Mouse (Mus musculus): Measurements from ENCODE around the gene Foxn3. TPM values are rescaled to one million over a fixed set of nuclear protein-coding genes. Genes with fewer than 3 reads are reported as not detected.

The Foxn3 gene
- total and polyA plus RNA-seq, 3 experiments: 9.7 to 26.8 (median 11.0) TPM

DNA sequence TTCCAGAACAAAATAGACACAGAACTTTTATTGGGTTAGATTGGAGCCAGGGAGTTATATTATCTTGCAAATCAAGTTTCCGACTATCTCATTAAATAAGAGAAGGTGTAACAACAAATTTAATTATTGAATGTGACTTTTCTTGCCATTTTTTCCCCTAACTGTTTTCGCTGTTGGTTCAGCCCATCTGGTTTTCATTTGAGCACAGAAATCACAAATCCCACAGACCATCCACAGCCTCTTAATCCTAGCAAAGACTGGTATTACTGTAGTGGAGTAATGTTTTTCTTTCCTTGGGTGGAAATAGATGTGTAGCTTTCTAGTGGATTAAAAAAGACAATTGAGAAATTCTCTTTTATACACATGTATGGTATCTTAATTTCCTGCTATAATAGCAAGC, 40.0 kb upstream of the Foxn3 start:
- dilution Hi-C loops (cut with MboI; ENCODE audit: extremely low pct_ligation_motif_present, extremely low pct_unique_long_range_greater_than_20kb, low sequenced_read_pairs) (no loop called here), in situ Hi-C loops (cut with MboI; ENCODE audit: low pct_ligation_motif_present, low pct_unique_long_range_greater_than_20kb, low sequenced_read_pairs) (no loop called here)
- H3K9ac ChIP-seq (ENCODE audit: insufficient read depth, low read depth): no peak overlapping the region
- TF ChIP-seq TBP (conservative IDR thresholded peaks at IDR 0.05; ENCODE audit: low read depth, low read length): no peak
- no peak for TF ChIP-seq MAX (IDR thresholded peaks at IDR 0.05; ENCODE audit: low read length)
- no peak for TF ChIP-seq MXI1 (IDR thresholded peaks at IDR 0.05; ENCODE audit: low read depth, low read length)
- TF ChIP-seq RCOR1 (conservative IDR thresholded peaks at IDR 0.05; ENCODE audit: low read depth, low read length): no peak
- no peak for TF ChIP-seq JUND (conservative IDR thresholded peaks at IDR 0.05; ENCODE audit: low read depth, low read length)
- no peak for TF ChIP-seq SIN3A (IDR thresholded peaks at IDR 0.05; ENCODE audit: low read length)
- no peak for TF ChIP-seq RAD21 (IDR thresholded peaks at IDR 0.05; ENCODE audit: low read depth, low read length)
- TF ChIP-seq NRF1 (IDR thresholded peaks at IDR 0.05; ENCODE audit: low read depth, low read length): no peak
- TF ChIP-seq EP300 (IDR thresholded peaks at IDR 0.05; ENCODE audit: low read length): no peak
- TF ChIP-seq SMC3 (IDR thresholded peaks at IDR 0.05; ENCODE audit: low read depth, low read length): no peak
- no peak for TF ChIP-seq GABPA (IDR thresholded peaks at IDR 0.05; ENCODE audit: insufficient replicate concordance, low read depth, low read length)
- TF ChIP-seq ZNF384 (IDR thresholded peaks at IDR 0.05; ENCODE audit: low read depth, low read length): no peak
- TF ChIP-seq E2F4 (IDR thresholded peaks at IDR 0.05; ENCODE audit: insufficient replicate concordance, low read depth, low read length): no peak
- TF ChIP-seq MEF2A (IDR thresholded peaks at IDR 0.05; ENCODE audit: borderline replicate concordance, low read depth, low read length): no peak
- TF ChIP-seq USF2 (conservative IDR thresholded peaks at IDR 0.05; ENCODE audit: low read depth, low read length): no peak
- H3K27me3 ChIP-seq (replicated peaks): no peaks in the 10 kb centered on the region
- H3K36me3 ChIP-seq (replicated peaks in 1 of 2; ENCODE audit: control insufficient read depth in 1 of 2, insufficient read depth in 1 of 2, low read length in 1 of 2): peaks cover 0 to 1% of the 10 kb centered on the region in 2 experiments
- no peak for DNase-seq (ENCODE audit: extremely low read depth)
- H3K4me2 ChIP-seq (ENCODE audit: insufficient read depth, low read depth, poor library complexity, severe bottlenecking): no peak overlapping the region
- no peak overlapping the region for H3K4me3 ChIP-seq (replicated peaks in 1 of 3; ENCODE audit: low read depth in 2 of 3, low read length in 2 of 3, poor library complexity in 1 of 3)
- H3K4me1 ChIP-seq (ENCODE audit: control insufficient read depth in 1 of 2, insufficient read depth in 2 of 2): peaks cover 3 to 8% of the 10 kb centered on the region in 2 experiments
- no peaks in the 10 kb centered on the region for H3K79me2 ChIP-seq (replicated peaks; ENCODE audit: control insufficient read depth, extremely low read depth, insufficient read depth, poor library complexity, severe bottlenecking)
- no peak overlapping the region for H3K27ac ChIP-seq (ENCODE audit: insufficient read depth, low read depth)
- H3K9me3 ChIP-seq (replicated peaks; ENCODE audit: low read length): peaks cover 9% of the 10 kb centered on the region

GRCm38 (mm10) chr12:99601841-99602240, 38.5 kb upstream of the Foxn3 start:
- dilution Hi-C loops (cut with MboI; ENCODE audit: extremely low pct_ligation_motif_present, extremely low pct_unique_long_range_greater_than_20kb, low sequenced_read_pairs) (no loop called here), in situ Hi-C loops (cut with MboI; ENCODE audit: low pct_ligation_motif_present, low pct_unique_long_range_greater_than_20kb, low sequenced_read_pairs) (no loop called here)
- H3K27me3 ChIP-seq (replicated peaks): no peaks in the 10 kb centered on the region
- no peak for DNase-seq (ENCODE audit: extremely low read depth)
- no peaks in the 10 kb centered on the region for H3K79me2 ChIP-seq (replicated peaks; ENCODE audit: control insufficient read depth, extremely low read depth, insufficient read depth, poor library complexity, severe bottlenecking)
- H3K4me1 ChIP-seq (ENCODE audit: control insufficient read depth in 1 of 2, insufficient read depth in 2 of 2): no peaks in the 10 kb centered on the region
- no peaks in the 10 kb centered on the region for H3K36me3 ChIP-seq (replicated peaks in 1 of 2; ENCODE audit: control insufficient read depth in 1 of 2, insufficient read depth in 1 of 2, low read length in 1 of 2)
- peaks cover 5% of the 10 kb centered on the region for H3K9me3 ChIP-seq (replicated peaks; ENCODE audit: low read length)
- H3K9ac ChIP-seq (ENCODE audit: insufficient read depth, low read depth): no peak overlapping the region
- no peak overlapping the region for H3K27ac ChIP-seq (ENCODE audit: insufficient read depth, low read depth)
- TF ChIP-seq SIN3A (IDR thresholded peaks at IDR 0.05; ENCODE audit: low read length): no peak
- no peak for TF ChIP-seq POLR2A (IDR thresholded peaks at IDR 0.05; ENCODE audit: low read depth, low read length)
- TF ChIP-seq JUN (IDR thresholded peaks at IDR 0.05; ENCODE audit: insufficient read depth, low read depth, low read length): no peak
- TF ChIP-seq ETS1 (conservative IDR thresholded peaks at IDR 0.05; ENCODE audit: low read depth, low read length): no peak
- TF ChIP-seq MAX (IDR thresholded peaks at IDR 0.05; ENCODE audit: low read length): no peak
- no peak for TF ChIP-seq USF1 (IDR thresholded peaks at IDR 0.05; ENCODE audit: low read depth, low read length)
- no peak for TF ChIP-seq MEF2A (IDR thresholded peaks at IDR 0.05; ENCODE audit: borderline replicate concordance, low read depth, low read length)
- no peak for TF ChIP-seq MAFK (IDR thresholded peaks at IDR 0.05; ENCODE audit: insufficient replicate concordance, low read length)
- no peak for TF ChIP-seq EP300 (IDR thresholded peaks at IDR 0.05; ENCODE audit: low read length)
- TF ChIP-seq HCFC1 (IDR thresholded peaks at IDR 0.05; ENCODE audit: low read depth, low read length): no peak
- TF ChIP-seq IRF4 (IDR thresholded peaks at IDR 0.05; ENCODE audit: low read depth, low read length): no peak
- TF ChIP-seq POLR2AphosphoS2 (IDR thresholded peaks at IDR 0.05; ENCODE audit: low read depth, low read length): no peak
- TF ChIP-seq ELF1 (IDR thresholded peaks at IDR 0.05; ENCODE audit: low read depth, low read length): no peak
- H3K4me2 ChIP-seq (ENCODE audit: insufficient read depth, low read depth, poor library complexity, severe bottlenecking): no peak overlapping the region
- H3K4me3 ChIP-seq (replicated peaks in 1 of 3; ENCODE audit: low read depth in 2 of 3, low read length in 2 of 3, poor library complexity in 1 of 3): no peak overlapping the region

All from CH12.LX (cell line).